Mouse (Mus musculus) kidney, adult 2 months (tissue): ENCODE results near the gene Lrba. TPM values are rescaled to one million over a fixed set of nuclear protein-coding genes. Genes with fewer than 3 reads are reported as not detected.

Source experiments
- DNase-seq: peaks from one replicate; pipeline ENCODE4 v3.0.0; 2021
- H3K27ac ChIP-seq: fragments of 200-500 bp; 2 replicates; pipeline ENCODE4 v1.5.1; 2012; ENCODE audit warnings: low read depth, low read length, control low read depth, inconsistent platforms; ENCODE audit not compliant: insufficient read depth
- H3K27me3 ChIP-seq: fragments of 200-500 bp; replicated peaks from 2 replicates; pipeline ENCODE4 v1.6.1; 2012; ENCODE audit warnings: mild to moderate bottlenecking, moderate library complexity, low read length, inconsistent platforms; ENCODE audit not compliant: control insufficient read depth, insufficient read depth
- H3K36me3 ChIP-seq: fragments of 200-500 bp; 2 replicates; pipeline ENCODE4 v1.6.1; 2012; ENCODE audit warnings: mild to moderate bottlenecking, moderate library complexity, low read length, inconsistent platforms; ENCODE audit not compliant: control insufficient read depth, insufficient read depth
- H3K4me1 ChIP-seq: fragments of 200-500 bp; 2 replicates; pipeline ENCODE4 v1.6.1; 2011; ENCODE audit warnings: low read length; ENCODE audit not compliant: control insufficient read depth, insufficient read depth
- H3K4me3 ChIP-seq: fragments of 200-500 bp; 2 replicates; pipeline ENCODE4 v1.5.1; 2011; ENCODE audit warnings: mild to moderate bottlenecking, low read depth, low read length, control low read depth; ENCODE audit not compliant: insufficient read depth
- CTCF ChIP-seq: fragments of 200-500 bp; conservative IDR thresholded peaks from 2 replicates; pipeline ENCODE4 v1.5.1; 2011; ENCODE audit warnings: low read depth, mild to moderate bottlenecking, control low read depth, low read length, moderate library complexity, mixed read lengths; ENCODE audit not compliant: insufficient read depth, insufficient read length
- POLR2A ChIP-seq: fragments of 200-500 bp; IDR thresholded peaks from one replicate; pipeline ENCODE4 v1.6.1; 2011; ENCODE audit warnings: low read depth, low read length, control low read depth
- WGBS: fragments of 180-500 bp; shearing (Covaris S2); methylation state at CpG from one replicate; pipeline ENCODE4 v1.1.7; 2018; 5-methylcytosine and 5-hydroxymethylcytosine counted together
- polyA plus RNA-seq: library from polyadenylated mRNA; depleted of rRNA; stranded (reverse); fragments of >200 nt; gene quantifications from 2 replicates; pipeline ENCODE4 v1.2.3, GENCODE M21; 2012

Lrba gene
- polyA plus RNA-seq, 1 experiment = 36.4 TPM

GRCm38 (mm10) chr3:86786845-86787351 is 562.4 kb downstream of the Lrba start:
- no peaks in the 10 kb centered on the region for H3K27me3 ChIP-seq
- DNase-seq = peak; percentile 62
- H3K4me1 ChIP-seq = no peaks in the 10 kb centered on the region
- 44% methylated on average over 11 of the region's 11 CpGs for WGBS
- TF ChIP-seq CTCF (no peak), POLR2A (no peak)
- no peak overlapping the region for H3K27ac ChIP-seq
- H3K4me3 ChIP-seq = no peak overlapping the region
- H3K36me3 ChIP-seq = no peaks in the 10 kb centered on the region; the same call in 1 of the 2 replicates

GRCm38 (mm10) chr3:86787423-86788123 is 563.1 kb downstream of the Lrba start:
- no peak for DNase-seq
- H3K4me3 ChIP-seq = no peak overlapping the region
- no peak overlapping the region for H3K27ac ChIP-seq
- no peaks in the 10 kb centered on the region for H3K4me1 ChIP-seq
- H3K27me3 ChIP-seq = no peaks in the 10 kb centered on the region
- no peak for TF ChIP-seq CTCF
- no peak for TF ChIP-seq POLR2A
- H3K36me3 ChIP-seq = no peaks in the 10 kb centered on the region; the same call in 1 of the 2 replicates
- 89% methylated on average over 10 of the region's 10 CpGs for WGBS

- peak; percentile 75 for DNase-seq
- WGBS = 27% methylated on average over 6 of the region's 6 CpGs
- H3K4me3 ChIP-seq = no peak overlapping the region
- H3K27me3 ChIP-seq = no peaks in the 10 kb centered on the region
- no peak for TF ChIP-seq POLR2A
- TF ChIP-seq CTCF = peak; percentile 44
- H3K27ac ChIP-seq = no peak overlapping the region
- H3K36me3 ChIP-seq = no peaks in the 10 kb centered on the region
- no peaks in the 10 kb centered on the region for H3K4me1 ChIP-seq
These were observed 564.2 kb downstream of the Lrba start for GRCm38 (mm10) chr3:86788711-86789110.

GRCm38 (mm10) chr3:86789752-86790151 is 565.3 kb downstream of the Lrba start:
- no peaks in the 10 kb centered on the region for H3K27me3 ChIP-seq
- no peak overlapping the region for H3K4me3 ChIP-seq
- peak; percentile 8 for DNase-seq
- TF ChIP-seq CTCF = no peak
- no peak for TF ChIP-seq POLR2A
- H3K36me3 ChIP-seq = no peaks in the 10 kb centered on the region
- H3K4me1 ChIP-seq = no peaks in the 10 kb centered on the region
- no peak overlapping the region for H3K27ac ChIP-seq
- WGBS = 91% methylated on average over 5 of the region's 5 CpGs

- H3K27ac ChIP-seq = peak overlapping the region; percentile 3; the same call in 1 of the 2 replicates
- no peaks in the 10 kb centered on the region for H3K27me3 ChIP-seq
- TF ChIP-seq CTCF (no peak), POLR2A (no peak)
- H3K4me1 ChIP-seq = no peaks in the 10 kb centered on the region
- H3K36me3 ChIP-seq = no peaks in the 10 kb centered on the region
- WGBS = 31% methylated on average over 4 of the region's 4 CpGs
- DNase-seq = peak; percentile 58
- no peak overlapping the region for H3K4me3 ChIP-seq
These were observed 568.8 kb downstream of the Lrba start for GRCm38 (mm10) chr3:86793264-86793663.

DNA sequence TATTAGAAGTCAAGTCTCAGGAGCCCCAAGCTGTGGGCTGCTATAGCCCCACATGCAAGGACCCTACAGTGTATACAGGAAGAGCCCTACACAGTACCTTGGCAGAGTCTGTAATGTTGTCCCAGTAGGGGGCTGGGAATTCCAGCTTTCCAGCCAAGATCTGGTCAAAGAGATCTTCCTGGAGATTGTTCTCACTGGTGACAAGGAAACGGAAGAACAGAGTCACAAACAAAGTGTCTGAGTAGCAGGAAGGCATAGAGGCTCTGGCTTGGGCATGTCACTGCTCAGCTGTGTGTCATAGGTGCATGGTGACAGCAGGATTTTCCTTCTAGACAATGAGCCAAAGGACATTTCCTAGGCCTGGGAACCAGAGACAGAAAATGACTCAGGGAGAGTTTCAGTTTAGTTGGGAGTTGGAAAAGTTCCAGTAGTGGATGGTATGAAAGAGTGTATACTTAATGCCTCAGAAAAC is 569.3 kb downstream of the Lrba start:
- no peaks in the 10 kb centered on the region for H3K4me1 ChIP-seq
- WGBS = 32% methylated on average over 1 of the region's 1 CpGs
- H3K27ac ChIP-seq = peak overlapping the region; percentile 3; the same call in 1 of the 2 replicates
- no peaks in the 10 kb centered on the region for H3K27me3 ChIP-seq
- TF ChIP-seq POLR2A (no peak), CTCF (no peak)
- peak; percentile 87 for DNase-seq
- H3K36me3 ChIP-seq = no peaks in the 10 kb centered on the region
- no peak overlapping the region for H3K4me3 ChIP-seq

- H3K27ac ChIP-seq = no peak overlapping the region
- peak; percentile 27 for DNase-seq
- 45% methylated on average over 6 of the region's 6 CpGs for WGBS
These were observed 572.2 kb downstream of the Lrba start for GRCm38 (mm10) chr3:86796716-86797115.

More at GRCm38 (mm10) chr3:86796716-86797115, 572.2 kb downstream of the Lrba start:
- no peaks in the 10 kb centered on the region for H3K36me3 ChIP-seq
- no peak overlapping the region for H3K4me3 ChIP-seq
- peak; percentile 73 for TF ChIP-seq CTCF
- TF ChIP-seq POLR2A = no peak
- H3K27me3 ChIP-seq = no peaks in the 10 kb centered on the region
- no peaks in the 10 kb centered on the region for H3K4me1 ChIP-seq
